Mouse (Mus musculus) midbrain, embryonic 16.5 days (tissue): ENCODE measurements around the gene Tgm1. TPM values are rescaled to one million over a fixed set of nuclear protein-coding genes. Genes with fewer than 3 reads are reported as not detected.

ENCODE experiments used
- ATAC-seq: fragments of 200-750 bp; cut with Nextera tagmentation; 2 replicates; pipeline ENCODE4 v1.8.0; 2017; ENCODE audit warnings: moderate TSS enrichment
- H3K27ac ChIP-seq: fragments of 300-500 bp; sonication (generic); 2 replicates; pipeline ENCODE4 v1.5.1; 2014; ENCODE audit warnings: mild to moderate bottlenecking, low read length, mixed read lengths
- H3K27me3 ChIP-seq: fragments of 300-500 bp; sonication (generic); 2 replicates; pipeline ENCODE4 v1.6.1; 2014; ENCODE audit warnings: low read depth, low read length, mixed read lengths; ENCODE audit not compliant: control insufficient read depth, insufficient read depth
- H3K36me3 ChIP-seq: fragments of 300-500 bp; sonication (generic); 2 replicates; pipeline ENCODE4 v1.6.1; 2014; ENCODE audit warnings: mild to moderate bottlenecking, low read length, moderate library complexity, mixed read lengths; ENCODE audit not compliant: control insufficient read depth, insufficient read depth
- H3K4me1 ChIP-seq: fragments of 300-500 bp; sonication (generic); 2 replicates; pipeline ENCODE4 v1.6.1; 2014; ENCODE audit warnings: mild to moderate bottlenecking, low read length, mixed read lengths; ENCODE audit not compliant: control insufficient read depth, insufficient read depth
- H3K4me2 ChIP-seq: fragments of 300-500 bp; sonication (generic); 2 replicates; pipeline ENCODE4 v1.6.1; 2014; ENCODE audit warnings: mild to moderate bottlenecking, low read length, mixed read lengths
- H3K4me3 ChIP-seq: fragments of 300-500 bp; sonication (generic); 2 replicates; pipeline ENCODE4 v1.5.1; 2014; ENCODE audit warnings: low read depth, mild to moderate bottlenecking, low read length, moderate library complexity, mixed read lengths
- H3K9ac ChIP-seq: fragments of 300-500 bp; sonication (generic); 2 replicates; pipeline ENCODE4 v1.6.1; 2014; ENCODE audit warnings: low read depth, low read length, mixed read lengths
- H3K9me3 ChIP-seq: fragments of 300-500 bp; sonication (generic); replicated peaks from 2 replicates; pipeline ENCODE4 v1.6.1; 2014; ENCODE audit warnings: mild to moderate bottlenecking, low read length, mixed read lengths; ENCODE audit not compliant: control insufficient read depth, poor library complexity, severe bottlenecking
- WGBS: fragments of 180-500 bp; shearing (Covaris S2); extraction: QIAGEN DNeasy Blood & Tissue Kit; methylation state at CpG from one replicate; pipeline ENCODE4 v1.1.7; 2014; 5-methylcytosine and 5-hydroxymethylcytosine counted together
- polyA plus RNA-seq: library from polyadenylated mRNA; unstranded; fragments of >200 nt; fragmentation: Nextera tagmentation; extraction: Ambion mirVana; gene quantifications from 2 replicates; pipeline ENCODE4 v1.2.1, GENCODE M21; 2015

Tgm1 gene
- polyA plus RNA-seq, 1 experiment from 2014 or later = 0.13 TPM

DNA sequence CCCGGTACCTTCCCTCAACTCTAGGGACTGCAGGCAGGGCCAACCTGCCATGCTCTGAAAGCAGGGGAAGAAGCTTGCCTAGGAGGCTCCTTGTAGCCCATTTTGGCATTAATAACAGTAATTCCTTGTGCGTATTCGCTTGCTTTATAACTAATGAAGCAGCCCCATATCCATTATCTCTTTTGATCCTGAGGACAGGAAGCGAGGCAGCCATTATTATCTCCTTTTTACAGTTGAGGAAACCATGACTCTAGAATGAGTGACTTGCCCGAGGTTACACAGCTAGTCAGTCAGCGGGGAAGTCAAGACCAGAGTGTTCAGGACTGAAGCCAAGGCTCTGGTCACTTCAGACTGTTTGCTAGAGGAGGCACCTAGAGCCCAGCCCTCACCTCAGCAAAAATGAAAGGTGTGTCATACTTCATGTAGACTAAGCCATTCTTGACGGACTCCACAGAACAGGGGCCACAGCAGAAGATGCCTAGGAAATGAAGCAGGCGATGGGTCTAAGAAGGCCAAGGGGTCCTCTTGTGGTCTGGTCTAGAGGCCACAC is 7.6 kb downstream of the Tgm1 start:
- Histone ChIP-seq H3K9ac (no peak overlapping the region), H3K4me1 (no peaks in the 10 kb centered on the region), H3K27ac (no peak overlapping the region), H3K9me3 (no peaks in the 10 kb centered on the region), H3K4me3 (no peak overlapping the region), H3K4me2 (no peak overlapping the region), H3K27me3 (no peaks in the 10 kb centered on the region), H3K36me3 (no peaks in the 10 kb centered on the region)
- ATAC-seq = no peak
- 91% methylated on average over 8 of the region's 8 CpGs for WGBS

DNA sequence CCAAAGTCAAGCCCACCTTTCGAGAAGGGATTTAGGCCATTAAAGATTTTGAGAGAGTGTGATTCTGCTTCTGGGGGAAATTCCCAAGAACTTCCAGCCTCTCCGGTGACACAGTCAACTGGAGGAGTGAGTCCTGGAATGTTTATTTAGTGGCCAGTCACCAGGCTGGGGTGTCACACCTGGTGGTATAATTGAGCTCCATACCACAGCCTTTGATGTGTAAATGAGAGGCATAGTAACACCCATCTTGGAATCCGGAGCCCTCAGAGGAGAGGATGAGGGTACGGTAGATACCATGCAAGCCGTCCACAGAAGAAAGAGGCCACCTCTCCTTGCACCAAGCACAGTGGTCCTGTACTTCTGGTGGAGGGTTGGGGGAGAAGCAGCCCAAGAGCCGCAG is 11.0 kb downstream of the Tgm1 start:
- Histone ChIP-seq H3K36me3 (no peaks in the 10 kb centered on the region), H3K27me3 (no peaks in the 10 kb centered on the region), H3K27ac (no peak overlapping the region), H3K4me2 (no peak overlapping the region), H3K9ac (no peak overlapping the region), H3K4me1 (no peaks in the 10 kb centered on the region), H3K9me3 (no peaks in the 10 kb centered on the region), H3K4me3 (no peak overlapping the region)
- ATAC-seq = no peak
- WGBS = 80% methylated on average over 6 of the region's 6 CpGs

DNA sequence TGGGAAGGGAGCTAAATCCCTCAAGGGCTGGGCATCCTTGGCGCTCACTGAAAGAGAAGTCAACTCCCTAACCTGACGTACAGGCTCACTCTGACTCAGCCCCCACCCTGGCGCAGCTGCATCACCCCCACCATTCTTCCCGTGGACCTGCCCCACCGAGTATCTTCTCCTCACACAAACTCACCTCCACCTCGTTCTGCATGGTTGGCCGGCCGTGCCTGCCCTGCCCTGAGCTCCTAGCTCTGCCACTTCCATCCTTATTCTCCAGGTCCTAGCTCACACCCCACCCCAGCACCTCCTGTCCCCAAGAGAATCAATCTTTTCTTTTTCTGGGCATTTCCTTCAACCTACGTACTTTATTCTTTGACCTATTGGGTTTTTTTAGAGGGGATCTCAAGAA is 12.6 kb downstream of the Tgm1 start:
- 61% methylated on average over 8 of the region's 9 CpGs for WGBS
- no peak overlapping the region for H3K4me3 ChIP-seq
- H3K9me3 ChIP-seq = no peaks in the 10 kb centered on the region
- no peak overlapping the region for H3K9ac ChIP-seq
- H3K27ac ChIP-seq = no peak overlapping the region
- no peak for ATAC-seq
- H3K27me3 ChIP-seq = no peaks in the 10 kb centered on the region
- H3K36me3 ChIP-seq = no peaks in the 10 kb centered on the region
- no peak overlapping the region for H3K4me2 ChIP-seq
- no peaks in the 10 kb centered on the region for H3K4me1 ChIP-seq

DNA sequence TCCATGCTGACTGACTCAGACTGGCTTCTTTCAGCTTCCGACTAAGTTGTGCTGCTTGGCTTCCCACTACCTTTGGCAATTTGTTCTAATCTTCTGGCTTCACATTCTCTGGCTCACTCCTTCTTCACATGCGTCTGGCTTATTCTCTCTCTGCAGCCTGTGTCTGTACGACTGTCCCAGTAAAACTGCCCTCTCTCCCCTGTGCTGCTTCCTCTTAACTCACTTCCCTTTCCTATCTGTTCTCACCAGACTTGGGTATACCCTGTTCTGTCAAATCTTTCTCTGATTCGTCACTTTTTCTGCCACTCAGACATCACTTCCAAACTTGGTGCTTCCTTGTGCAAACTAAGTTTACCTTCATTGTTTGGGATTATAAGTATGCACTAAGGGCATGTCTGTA is 16.5 kb downstream of the Tgm1 start:
- H3K9ac ChIP-seq = no peak overlapping the region
- no peaks in the 10 kb centered on the region for H3K36me3 ChIP-seq
- 90% methylated on average over 4 of the region's 4 CpGs for WGBS
- no peaks in the 10 kb centered on the region for H3K27me3 ChIP-seq
- no peaks in the 10 kb centered on the region for H3K9me3 ChIP-seq
- no peak overlapping the region for H3K27ac ChIP-seq
- no peak overlapping the region for H3K4me3 ChIP-seq
- ATAC-seq = no peak
- H3K4me1 ChIP-seq = no peaks in the 10 kb centered on the region
- H3K4me2 ChIP-seq = no peak overlapping the region

DNA sequence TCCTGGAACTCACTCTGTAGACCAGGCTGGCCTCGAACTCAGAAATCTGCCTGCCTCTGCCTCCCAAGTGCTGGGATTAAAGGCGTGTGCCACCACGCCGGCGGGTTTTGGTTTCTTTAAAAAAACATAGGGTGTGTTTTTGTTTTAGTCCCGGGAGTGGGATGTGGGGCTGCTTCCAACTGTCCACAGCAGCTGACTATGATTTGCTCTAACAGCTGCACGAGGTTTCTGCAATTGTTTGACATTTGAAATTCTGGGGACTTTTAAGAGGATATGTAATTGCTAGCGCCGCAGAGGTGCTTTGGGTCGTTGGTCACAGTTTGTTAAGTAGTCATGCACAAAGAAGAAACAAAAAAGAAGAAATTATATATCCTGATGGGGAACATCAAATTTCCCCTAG is 24.3 kb downstream of the Tgm1 start:
- Histone ChIP-seq H3K27me3 (no peaks in the 10 kb centered on the region), H3K4me2 (no peak overlapping the region), H3K4me1 (no peaks in the 10 kb centered on the region), H3K4me3 (no peak overlapping the region), H3K27ac (no peak overlapping the region), H3K9me3 (no peaks in the 10 kb centered on the region), H3K36me3 (no peaks in the 10 kb centered on the region), H3K9ac (no peak overlapping the region)
- 79% methylated on average over 10 of the region's 10 CpGs for WGBS
- ATAC-seq = no peak

DNA sequence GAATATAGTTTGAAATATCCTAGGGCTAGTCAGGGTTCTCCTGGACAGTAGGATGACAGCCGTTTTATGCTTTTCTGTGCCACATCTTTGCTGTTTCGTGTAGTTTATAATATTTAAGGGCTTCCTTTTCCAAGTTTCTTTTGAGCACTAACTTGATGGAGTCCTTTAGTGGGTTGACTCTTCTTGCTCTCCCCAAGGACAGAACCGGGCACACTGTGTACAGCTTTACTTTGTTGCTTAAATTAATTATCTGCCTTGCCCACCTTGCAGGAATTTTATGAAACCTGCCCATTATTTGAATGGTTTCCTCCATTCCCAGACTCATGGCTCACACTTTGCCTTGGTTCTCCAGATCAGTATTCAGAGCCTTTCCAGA is 31.6 kb downstream of the Tgm1 start:
- peak; percentile 57 for ATAC-seq

DNA sequence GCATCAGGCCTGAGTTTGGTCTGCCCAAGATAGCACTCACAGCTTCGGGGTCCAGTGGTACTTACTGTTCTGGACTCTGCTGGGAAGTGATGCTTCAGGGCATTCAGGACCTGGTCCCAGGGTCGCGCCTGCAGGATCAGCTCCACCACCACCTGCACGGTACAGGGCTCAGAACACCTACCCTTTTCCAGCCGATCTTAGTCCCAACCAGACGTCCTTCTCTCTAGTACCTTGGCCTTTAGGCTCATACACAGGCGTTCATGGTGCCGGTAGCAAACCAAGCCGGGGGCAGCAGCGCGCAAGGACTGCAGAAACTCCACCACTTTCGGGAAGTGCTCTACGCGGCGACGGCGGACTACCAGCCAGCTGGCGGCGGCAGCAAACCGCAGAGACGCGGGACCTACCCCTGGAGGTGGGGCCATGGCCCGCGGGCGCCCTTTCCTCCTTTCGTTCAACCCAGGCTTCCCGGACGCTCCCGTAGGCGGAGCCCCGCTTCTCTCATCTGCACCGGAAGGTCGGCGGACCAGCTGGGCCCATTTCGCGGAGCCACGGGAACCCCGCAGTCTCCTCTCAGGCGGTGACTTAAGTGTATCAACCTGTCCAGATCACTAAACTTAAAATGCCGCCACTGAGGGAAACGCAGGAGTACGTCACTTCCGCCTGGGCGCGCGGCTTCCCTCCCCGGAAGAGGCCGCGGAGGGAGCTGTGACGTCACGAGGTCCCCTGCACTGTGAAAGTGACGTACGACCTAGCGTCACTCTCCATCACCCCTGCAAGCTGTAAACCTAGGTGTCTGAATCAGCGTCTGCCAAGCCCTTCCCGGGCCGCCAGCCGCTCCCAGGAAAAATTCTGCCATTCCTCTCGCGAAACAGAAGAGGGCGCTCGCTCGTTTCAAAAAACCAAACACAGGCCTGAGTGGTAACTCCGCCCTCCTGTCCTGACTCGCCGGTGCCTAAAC is 32.3 kb downstream of the Tgm1 start, which contains the start of gene Tinf2:
Gene Tinf2, minus strand, starts transcription at position 661 of the 958 bp plus-strand sequence.
- Histone ChIP-seq H3K4me1 (peaks cover 10% of the 10 kb centered on the region), H3K9me3 (no peaks in the 10 kb centered on the region), H3K4me3 (peak within 1 kb of the TSS; percentile 73), H3K27me3 (no peaks in the 10 kb centered on the region), H3K9ac (peak within 1 kb of the TSS; percentile 74), H3K27ac (peak within 1 kb of the TSS; percentile 75), H3K36me3 (peaks cover 9% of the 10 kb centered on the region), H3K4me2 (peak within 1 kb of the TSS; percentile 96)
- peak; percentile 98 for ATAC-seq
- under 1% methylated on average over 66 of the region's 66 CpGs for WGBS

More for the DNA sequence above, 31.6 kb downstream of the Tgm1 start:
- Histone ChIP-seq H3K4me2 (peak overlapping the region; percentile 96), H3K27me3 (no peaks in the 10 kb centered on the region), H3K9me3 (no peaks in the 10 kb centered on the region), H3K4me1 (peaks cover 10% of the 10 kb centered on the region), H3K36me3 (peaks cover 6% of the 10 kb centered on the region), H3K27ac (no peak overlapping the region; the same call in 1 of the 2 replicates), H3K4me3 (peak overlapping the region; percentile 73), H3K9ac (peak overlapping the region; percentile 6; the same call in 1 of the 2 replicates)
- WGBS = 11% methylated on average over 3 of the region's 3 CpGs

DNA sequence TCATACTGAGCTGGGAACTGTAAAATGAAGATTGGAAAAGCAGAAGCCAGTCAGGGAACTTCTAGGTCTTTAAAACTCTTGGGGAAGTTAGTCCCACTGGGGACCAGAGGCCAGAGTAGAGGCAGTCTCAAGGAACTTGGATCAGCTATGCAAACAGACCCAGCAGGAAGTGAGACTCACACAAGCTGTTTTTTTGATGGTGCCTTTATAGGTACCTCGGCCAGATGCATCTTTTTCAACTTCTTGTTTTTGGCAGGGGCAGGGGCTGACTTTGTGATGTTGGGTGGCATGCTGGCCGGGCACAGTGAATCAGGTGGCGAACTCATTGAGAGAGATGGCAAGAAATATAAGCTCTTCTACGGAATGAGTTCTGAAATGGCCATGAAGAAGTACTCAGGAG is 36.1 kb downstream of the Tgm1 start:
- no peak overlapping the region for H3K9ac ChIP-seq
- H3K4me1 ChIP-seq = peaks cover 14% of the 10 kb centered on the region
- no peaks in the 10 kb centered on the region for H3K27me3 ChIP-seq
- H3K4me2 ChIP-seq = no peak overlapping the region
- no peaks in the 10 kb centered on the region for H3K9me3 ChIP-seq
- no peak overlapping the region for H3K27ac ChIP-seq
- H3K4me3 ChIP-seq = no peak overlapping the region
- 91% methylated on average over 4 of the region's 4 CpGs for WGBS
- no peak for ATAC-seq
- peaks cover 14% of the 10 kb centered on the region for H3K36me3 ChIP-seq

DNA sequence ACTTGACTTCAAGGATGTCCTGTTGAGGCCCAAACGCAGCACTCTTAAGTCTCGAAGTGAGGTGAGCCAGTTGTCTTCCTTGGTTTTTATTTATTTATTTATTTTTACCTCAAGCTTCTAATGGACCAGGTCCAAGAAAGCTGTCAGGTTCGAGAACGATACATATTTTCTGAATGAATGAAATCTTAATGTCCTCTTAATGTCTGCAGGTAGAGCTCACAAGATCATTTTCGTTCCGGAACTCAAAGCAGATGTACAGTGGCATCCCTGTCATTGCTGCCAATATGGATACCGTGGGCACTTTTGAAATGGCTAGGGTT is 41.0 kb downstream of the Tgm1 start:
- H3K36me3 ChIP-seq = peaks cover 11% of the 10 kb centered on the region
- H3K27me3 ChIP-seq = no peaks in the 10 kb centered on the region
- peak overlapping the region; percentile 85 for H3K4me3 ChIP-seq
- ATAC-seq = no peak
- H3K4me1 ChIP-seq = peaks cover 19% of the 10 kb centered on the region
- H3K4me2 ChIP-seq = peak overlapping the region; percentile 85
- no peaks in the 10 kb centered on the region for H3K9me3 ChIP-seq
- peak overlapping the region; percentile 90; the same call in 1 of the 2 replicates for H3K27ac ChIP-seq
- H3K9ac ChIP-seq = peak overlapping the region; percentile 85; the same call in 1 of the 2 replicates
- WGBS = 80% methylated on average over 7 of the region's 7 CpGs
